Mouse (Mus musculus) thymus, adult 2 months (tissue): ENCODE data around the gene Edar.

Source experiments
- CTCF ChIP-seq: fragments of 200-500 bp; IDR thresholded peaks from 2 replicates; pipeline ENCODE4 v1.5.1; 2012; ENCODE audit warnings: mild to moderate bottlenecking, control low read depth, low read length, moderate library complexity, borderline replicate concordance; ENCODE audit not compliant: control insufficient read depth, poor library complexity, insufficient read depth; ENCODE audit errors: extremely low read depth
- POLR2A ChIP-seq: fragments of 200-500 bp; IDR thresholded peaks from 2 replicates; pipeline ENCODE4 v1.6.1; 2012; ENCODE audit warnings: mild to moderate bottlenecking, low read length, control low read depth, moderate library complexity; ENCODE audit not compliant: control insufficient read depth, poor library complexity, insufficient read depth; ENCODE audit errors: extremely low read depth

GRCm38 (mm10) chr10:58643001-58643400 is 32.5 kb downstream of the Edar start:
- TF ChIP-seq CTCF (no peak), POLR2A (no peak)
